Mouse (Mus musculus): ENCODE results near the gene Rras2. TPM values are rescaled to one million over a fixed set of nuclear protein-coding genes. Genes with fewer than 3 reads are reported as not detected.

The Rras2 gene
- polyA plus RNA-seq, 1 experiment = 56.6 TPM

DNA sequence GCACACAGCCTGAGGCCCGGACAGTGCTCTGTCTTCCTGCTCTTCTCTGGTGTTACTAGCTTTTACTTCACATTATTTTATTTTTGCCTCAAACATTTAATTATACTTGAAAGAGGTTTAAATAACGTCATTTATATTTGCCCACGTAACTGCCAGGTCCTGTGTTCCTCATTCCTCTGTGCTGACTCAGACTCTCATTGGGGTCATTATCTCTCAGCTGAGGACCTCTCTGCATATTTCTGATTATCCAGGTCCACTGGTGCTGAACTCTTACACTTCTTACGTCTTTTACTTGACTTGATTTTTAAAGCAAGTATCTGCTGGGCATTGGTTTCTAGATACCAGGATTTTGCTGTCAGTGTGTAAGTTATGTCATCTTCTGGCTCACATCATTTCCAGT, 63.9 kb downstream of the Rras2 start:
- H3K4me1 ChIP-seq (ENCODE audit: control insufficient read depth, insufficient read depth, low read length) = no peaks in the 10 kb centered on the region
- TF ChIP-seq CTCF (IDR thresholded peaks at IDR 0.05; ENCODE audit: borderline replicate concordance, insufficient read depth, low read length) (no peak), POLR2A (IDR thresholded peaks at IDR 0.05; ENCODE audit: low read depth, low read length) (no peak)
- H3K4me3 ChIP-seq (ENCODE audit: insufficient read depth, low read length) = no peak overlapping the region
- H3K27ac ChIP-seq (ENCODE audit: insufficient read depth, low read length) = no peak overlapping the region

DNA sequence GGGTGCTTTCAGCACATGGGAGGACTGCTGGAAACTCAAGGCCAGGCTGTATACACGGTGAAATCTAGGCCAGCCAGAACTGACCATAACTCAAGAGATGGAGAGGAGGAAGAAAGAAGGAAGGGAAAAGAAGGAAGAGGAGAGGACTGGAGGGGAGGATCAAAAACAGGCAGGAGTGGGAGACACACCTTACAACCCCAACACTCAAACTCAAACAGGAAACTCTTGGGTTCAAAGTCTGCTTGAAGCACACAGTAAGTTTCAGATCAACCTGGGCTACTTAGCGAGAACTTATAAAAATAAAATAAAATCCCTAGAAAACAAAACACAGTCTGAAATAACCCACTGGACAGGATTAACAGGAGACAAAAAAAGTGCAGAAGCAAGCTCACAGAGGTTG, 71.8 kb downstream of the Rras2 start:
- no peak for TF ChIP-seq POLR2A (IDR thresholded peaks at IDR 0.05; ENCODE audit: low read depth, low read length)
- TF ChIP-seq CTCF (IDR thresholded peaks at IDR 0.05; ENCODE audit: borderline replicate concordance, insufficient read depth, low read length) = no peak

DNA sequence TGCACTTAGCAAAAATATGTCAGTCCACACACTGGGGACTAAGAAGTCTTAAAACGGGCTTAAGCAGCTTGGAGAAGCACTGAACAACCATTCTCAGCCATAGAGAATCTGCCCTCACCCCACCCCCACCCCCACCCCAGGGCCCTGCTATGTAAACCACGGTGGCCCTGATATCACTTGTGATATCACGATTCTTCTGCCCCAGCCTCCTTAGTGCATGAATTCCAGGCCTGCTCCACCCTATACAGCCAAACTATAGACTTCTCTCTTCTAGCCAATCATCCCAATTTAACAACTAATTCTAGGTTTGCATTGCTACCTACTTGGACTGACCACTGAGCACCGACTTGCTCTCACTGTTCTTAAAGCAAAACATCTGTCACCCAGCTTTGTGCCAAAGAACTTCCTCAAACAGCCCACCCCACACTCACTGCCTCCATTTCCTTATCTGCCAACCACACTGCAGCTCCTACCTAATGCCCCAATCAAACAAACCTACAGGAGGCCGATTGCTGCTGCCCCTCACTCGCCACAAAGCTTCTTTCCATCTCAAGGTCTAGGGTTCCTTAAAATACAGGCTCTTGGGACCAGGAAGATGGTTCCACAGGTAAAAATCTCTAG, 73.5 kb downstream of the Rras2 start:
- no peak overlapping the region for H3K4me3 ChIP-seq (ENCODE audit: insufficient read depth, low read length)
- TF ChIP-seq POLR2A (IDR thresholded peaks at IDR 0.05; ENCODE audit: low read depth, low read length) = no peak
- TF ChIP-seq CTCF (IDR thresholded peaks at IDR 0.05; ENCODE audit: borderline replicate concordance, insufficient read depth, low read length) = no peak
- no peak overlapping the region for H3K27ac ChIP-seq (ENCODE audit: insufficient read depth, low read length)
- no peaks in the 10 kb centered on the region; the same call in none of the 2 replicates for H3K4me1 ChIP-seq (ENCODE audit: control insufficient read depth, insufficient read depth, low read length)

More for the DNA sequence above, 71.8 kb downstream of the Rras2 start:
- Histone ChIP-seq H3K27ac (ENCODE audit: insufficient read depth, low read length) (no peak overlapping the region), H3K4me1 (ENCODE audit: control insufficient read depth, insufficient read depth, low read length) (no peaks in the 10 kb centered on the region; the same call in none of the 2 replicates), H3K4me3 (ENCODE audit: insufficient read depth, low read length) (no peak overlapping the region)

DNA sequence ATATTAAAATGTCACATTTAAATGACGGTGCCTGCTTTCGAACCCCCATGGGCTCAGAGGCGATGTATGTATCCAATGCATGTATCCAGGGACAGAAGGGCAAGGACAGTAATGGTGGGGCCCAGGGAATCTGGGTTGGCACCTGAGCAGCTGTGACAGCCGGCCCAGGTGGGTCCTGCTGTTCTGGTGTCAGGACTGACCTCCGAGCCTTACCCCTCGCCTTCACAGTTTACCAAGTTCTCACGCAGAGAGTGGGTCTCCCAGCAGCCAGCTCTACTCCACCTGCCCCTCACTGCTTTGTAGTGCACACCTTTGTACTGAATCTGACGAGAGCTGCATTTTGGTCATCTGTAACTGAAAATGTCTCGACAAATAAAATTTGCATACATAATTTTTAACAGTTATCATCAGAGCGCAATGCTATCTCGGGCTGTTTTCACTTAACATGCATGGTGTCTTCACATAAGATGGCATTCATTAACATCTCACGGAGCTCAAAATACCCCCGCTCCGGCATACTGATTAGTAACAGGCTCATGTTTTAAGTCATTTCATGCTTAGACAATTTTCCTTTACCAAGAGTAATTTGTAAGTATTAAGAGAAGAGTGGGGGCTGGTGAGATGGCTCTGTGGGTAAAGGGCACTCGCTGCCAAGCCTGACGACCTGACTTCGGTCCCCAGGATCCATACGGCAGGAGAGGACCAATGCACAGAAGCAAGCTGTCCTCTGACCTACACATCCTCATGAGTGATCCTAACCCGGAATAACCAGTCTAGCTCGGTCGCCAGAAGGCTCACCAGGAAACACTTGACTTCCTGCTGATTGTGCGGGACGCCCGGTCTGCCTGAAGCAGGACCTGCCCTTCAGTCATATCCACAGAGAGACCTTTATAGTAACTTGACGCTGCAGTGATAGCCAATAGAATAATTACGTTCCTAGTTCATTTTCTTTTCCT, 74.3 kb downstream of the Rras2 start:
- no peak for TF ChIP-seq CTCF (IDR thresholded peaks at IDR 0.05; ENCODE audit: borderline replicate concordance, insufficient read depth, low read length)
- no peak for TF ChIP-seq POLR2A (IDR thresholded peaks at IDR 0.05; ENCODE audit: low read depth, low read length)
- Histone ChIP-seq H3K27ac (ENCODE audit: insufficient read depth, low read length) (no peak overlapping the region), H3K4me3 (ENCODE audit: insufficient read depth, low read length) (no peak overlapping the region), H3K4me1 (ENCODE audit: control insufficient read depth, insufficient read depth, low read length) (no peaks in the 10 kb centered on the region; the same call in none of the 2 replicates)

DNA sequence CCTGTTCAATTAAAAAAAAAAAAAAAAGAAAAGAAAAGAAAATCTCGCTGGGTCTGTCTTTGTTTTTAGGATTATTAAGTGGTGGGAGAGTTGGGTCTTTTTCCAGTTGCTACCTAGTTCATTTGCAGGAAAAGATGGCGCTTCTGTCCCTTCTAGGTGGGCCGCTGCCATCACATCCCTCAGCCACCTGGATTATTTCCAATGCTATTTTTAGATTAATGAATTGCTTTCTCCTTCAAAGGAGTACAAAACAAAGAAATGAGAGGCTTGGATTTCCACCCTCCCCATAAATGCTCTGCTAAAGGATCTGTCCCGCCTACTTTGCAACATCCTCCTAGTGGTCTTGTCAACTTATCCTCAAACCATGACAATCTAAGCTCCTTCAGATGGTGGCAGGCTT, 76.2 kb downstream of the Rras2 start:
- Histone ChIP-seq H3K4me1 (ENCODE audit: control insufficient read depth, insufficient read depth, low read length) (no peaks in the 10 kb centered on the region; the same call in none of the 2 replicates), H3K27ac (ENCODE audit: insufficient read depth, low read length) (no peak overlapping the region), H3K4me3 (ENCODE audit: insufficient read depth, low read length) (no peak overlapping the region)
- TF ChIP-seq POLR2A (IDR thresholded peaks at IDR 0.05; ENCODE audit: low read depth, low read length) = no peak
- TF ChIP-seq CTCF (IDR thresholded peaks at IDR 0.05; ENCODE audit: borderline replicate concordance, insufficient read depth, low read length) = no peak

GRCm38 (mm10) chr7:114037237-114037636, 80.3 kb downstream of the Rras2 start:
- Histone ChIP-seq H3K4me3 (ENCODE audit: insufficient read depth, low read length) (no peak overlapping the region), H3K27ac (ENCODE audit: insufficient read depth, low read length) (no peak overlapping the region), H3K4me1 (ENCODE audit: control insufficient read depth, insufficient read depth, low read length) (no peaks in the 10 kb centered on the region; the same call in 1 of the 2 replicates)
- TF ChIP-seq POLR2A (IDR thresholded peaks at IDR 0.05; ENCODE audit: low read depth, low read length) (no peak), CTCF (IDR thresholded peaks at IDR 0.05; ENCODE audit: borderline replicate concordance, insufficient read depth, low read length) (no peak)

DNA sequence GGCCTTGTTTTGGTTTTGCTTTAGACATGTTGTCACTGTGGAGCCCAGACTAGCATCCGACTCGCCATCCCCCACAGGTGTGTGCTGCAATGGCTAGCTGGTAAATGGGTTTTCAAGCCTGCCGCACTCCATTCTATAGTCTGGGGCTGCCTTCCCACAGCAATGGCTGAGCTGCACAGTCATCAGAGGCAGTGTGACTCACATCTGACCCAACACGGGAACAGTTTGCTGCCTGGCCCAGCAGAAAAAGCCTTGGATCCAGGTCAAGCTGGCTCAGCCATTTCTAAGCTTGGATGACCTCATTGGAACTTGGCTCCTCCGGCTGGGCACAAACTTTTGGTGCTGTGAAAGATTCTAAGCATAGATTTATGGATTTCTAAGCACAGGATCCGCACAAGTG, 88.0 kb downstream of the Rras2 start:
- H3K4me1 ChIP-seq (ENCODE audit: control insufficient read depth, insufficient read depth, low read length) = peaks cover 4% of the 10 kb centered on the region
- no peak overlapping the region for H3K4me3 ChIP-seq (ENCODE audit: insufficient read depth, low read length)
- H3K27ac ChIP-seq (ENCODE audit: insufficient read depth, low read length) = no peak overlapping the region
- TF ChIP-seq POLR2A (IDR thresholded peaks at IDR 0.05; ENCODE audit: low read depth, low read length) (no peak), CTCF (IDR thresholded peaks at IDR 0.05; ENCODE audit: borderline replicate concordance, insufficient read depth, low read length) (no peak)

GRCm38 (mm10) chr7:114028828-114029227, 88.8 kb downstream of the Rras2 start:
- TF ChIP-seq POLR2A (IDR thresholded peaks at IDR 0.05; ENCODE audit: low read depth, low read length) = no peak
- no peak for TF ChIP-seq CTCF (IDR thresholded peaks at IDR 0.05; ENCODE audit: borderline replicate concordance, insufficient read depth, low read length)
- H3K27ac ChIP-seq (ENCODE audit: insufficient read depth, low read length) = no peak overlapping the region
- no peak overlapping the region for H3K4me3 ChIP-seq (ENCODE audit: insufficient read depth, low read length)
- peaks cover 4% of the 10 kb centered on the region for H3K4me1 ChIP-seq (ENCODE audit: control insufficient read depth, insufficient read depth, low read length)

DNA sequence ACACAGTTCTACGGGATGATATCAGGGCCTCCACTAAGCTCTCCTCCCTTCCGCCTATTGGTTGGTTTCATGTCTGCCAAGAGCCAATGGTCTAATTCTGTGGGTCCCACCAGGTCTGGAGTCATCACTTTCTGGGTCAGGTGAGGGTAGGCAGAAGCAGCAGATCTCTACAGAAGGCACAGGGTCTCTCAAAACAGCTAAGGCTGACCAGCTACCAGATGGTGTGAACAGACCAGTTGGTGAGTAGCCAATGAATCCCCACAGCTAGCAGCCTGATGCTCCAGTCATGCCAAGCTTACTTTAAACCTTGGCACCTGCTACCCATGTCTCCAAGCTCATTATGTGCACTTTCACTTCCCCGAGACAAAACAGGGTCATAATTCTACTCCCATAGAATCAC, 90.2 kb downstream of the Rras2 start:
- H3K27ac ChIP-seq (ENCODE audit: insufficient read depth, low read length) = no peak overlapping the region
- peaks cover 4% of the 10 kb centered on the region for H3K4me1 ChIP-seq (ENCODE audit: control insufficient read depth, insufficient read depth, low read length)
- no peak overlapping the region for H3K4me3 ChIP-seq (ENCODE audit: insufficient read depth, low read length)
- TF ChIP-seq CTCF (IDR thresholded peaks at IDR 0.05; ENCODE audit: borderline replicate concordance, insufficient read depth, low read length) (no peak), POLR2A (IDR thresholded peaks at IDR 0.05; ENCODE audit: low read depth, low read length) (no peak)

- H3K27ac ChIP-seq (ENCODE audit: insufficient read depth, low read length) = no peak overlapping the region
- peaks cover 4% of the 10 kb centered on the region for H3K4me1 ChIP-seq (ENCODE audit: control insufficient read depth, insufficient read depth, low read length)
- TF ChIP-seq CTCF (IDR thresholded peaks at IDR 0.05; ENCODE audit: borderline replicate concordance, insufficient read depth, low read length) (no peak), POLR2A (IDR thresholded peaks at IDR 0.05; ENCODE audit: low read depth, low read length) (no peak)
- no peak overlapping the region for H3K4me3 ChIP-seq (ENCODE audit: insufficient read depth, low read length)
Observed at GRCm38 (mm10) chr7:114026923-114027322, 90.7 kb downstream of the Rras2 start.

Data from embryonic fibroblast, embryonic 13.5 days (primary cell).